Mouse (Mus musculus): ENCODE results near the gene Ntn5.
"Not testable (repeated sequence)": the region's sequence is repeated elsewhere in the genome, so short reads cannot be mapped to it uniquely, and the experiment has no call there.

The Ntn5 gene

GRCm38 (mm10) chr7:45660746-45661478 lies 22.9 kb upstream of the Ntn5 start:
- DNase-seq (ENCODE audit: low spot score), result no peak

- not testable (repeated sequence) for DNase-seq (ENCODE audit: low spot score)
Observed at GRCm38 (mm10) chr7:45661702-45662101, 22.1 kb upstream of the Ntn5 start.

GRCm38 (mm10) chr7:45665303-45666138 lies 18.3 kb upstream of the Ntn5 start:
- peak; percentile 37 for DNase-seq (ENCODE audit: low spot score)

- DNase-seq (ENCODE audit: low spot score), result no peak
Observed at GRCm38 (mm10) chr7:45666161-45666560, 17.7 kb upstream of the Ntn5 start, which contains the start of gene Fut2. Fut2 (minus strand) TSS chr7:45666394.

GRCm38 (mm10) chr7:45667761-45668160 lies 16.1 kb upstream of the Ntn5 start:
- DNase-seq (ENCODE audit: low spot score), result no peak

- DNase-seq (ENCODE audit: low spot score), result no peak
Observed at GRCm38 (mm10) chr7:45668921-45669320, 14.9 kb upstream of the Ntn5 start.

GRCm38 (mm10) chr7:45677627-45678295 lies 6.1 kb upstream of the Ntn5 start:
- no peak for DNase-seq (ENCODE audit: low spot score)

- DNase-seq (ENCODE audit: low spot score), result no peak
Observed at GRCm38 (mm10) chr7:45678513-45678912, 5.3 kb upstream of the Ntn5 start.

- DNase-seq (ENCODE audit: low spot score), result no peak
Observed at GRCm38 (mm10) chr7:45679966-45680621, 3.7 kb upstream of the Ntn5 start.

GRCm38 (mm10) chr7:45681046-45681736 lies 2.6 kb upstream of the Ntn5 start:
- no peak for DNase-seq (ENCODE audit: low spot score)

GRCm38 (mm10) chr7:45682144-45683126 lies 1.4 kb upstream of the Ntn5 start:
- peak; percentile 95 for DNase-seq (ENCODE audit: low spot score)

GRCm38 (mm10) chr7:45685811-45686210 lies 2.0 kb downstream of the Ntn5 start:
- no peak for DNase-seq (ENCODE audit: low spot score)

- no peak for DNase-seq (ENCODE audit: low spot score)
Observed at GRCm38 (mm10) chr7:45686841-45687240, 3.0 kb downstream of the Ntn5 start.

- no peak for DNase-seq (ENCODE audit: low spot score)
Observed at GRCm38 (mm10) chr7:45689099-45689498, 5.3 kb downstream of the Ntn5 start.

- no peak for DNase-seq (ENCODE audit: low spot score)
Observed at GRCm38 (mm10) chr7:45689800-45690199, 6.0 kb downstream of the Ntn5 start.

GRCm38 (mm10) chr7:45692364-45692763 lies 8.5 kb downstream of the Ntn5 start:
- DNase-seq (ENCODE audit: low spot score), result no peak

- no peak for DNase-seq (ENCODE audit: low spot score)
Observed at GRCm38 (mm10) chr7:45693921-45694591, 10.2 kb downstream of the Ntn5 start, which contains the start of gene Sec1. Sec1 (minus strand) TSS chr7:45694402.

- DNase-seq (ENCODE audit: low spot score), result peak; percentile 64
Observed at GRCm38 (mm10) chr7:45695098-45695497, 11.3 kb downstream of the Ntn5 start.

- no peak for DNase-seq (ENCODE audit: low spot score)
Observed at GRCm38 (mm10) chr7:45697894-45698293, 14.1 kb downstream of the Ntn5 start.
